Comparison of ENCODE assay signal across 10 mouse cellular contexts in genomic region chr19:56068854-56069253, GRCm38 (mm10).
DNase-seq lines count a peak whose midpoint lies in the region; ATAC-seq and TF ChIP-seq lines count a peak whose summit lies in the region.
"Had no signal": no experiment of that assay in that cellular context is flagged by ENCODE, and none has a peak within 500 bp of the region (broad histone marks: within the 10 kb centered on the region; RNA-seq: fewer than 3 reads in every experiment).

No protein-coding gene starts in this region.

- H3K4me3 ChIP-seq in kidney, embryonic 16.5 days (ENCODE audit: low read length): no peak overlapping the region
- no peak overlapping the region; the same call in 1 of the 2 replicates for H3K4me3 ChIP-seq in kidney, adult 2 months (ENCODE audit: insufficient read depth, low read depth, low read length)
- H3K4me3 ChIP-seq in hindbrain, embryonic 16.5 days (ENCODE audit: low read length): no peak overlapping the region
- H3K4me3 ChIP-seq in forebrain, embryonic 11.5 days (ENCODE audit: low read depth, low read length): no peak overlapping the region

- H3K4me1 ChIP-seq in kidney, embryonic 16.5 days (ENCODE audit: insufficient read depth, low read length): peaks cover 22% of the 10 kb centered on the region
- no peaks in the 10 kb centered on the region for H3K4me1 ChIP-seq in kidney, adult 2 months (ENCODE audit: control insufficient read depth, insufficient read depth, low read length)
- peaks cover 6% of the 10 kb centered on the region; the same call in 1 of the 2 replicates for H3K4me1 ChIP-seq in hindbrain, embryonic 16.5 days (ENCODE audit: control insufficient read depth, insufficient read depth, low read depth, low read length)
- peaks cover 9% of the 10 kb centered on the region for H3K4me1 ChIP-seq in forebrain, embryonic 11.5 days (replicated peaks; ENCODE audit: control insufficient read depth, insufficient read depth, low read length)

- TF ChIP-seq CTCF in kidney, adult 2 months (conservative IDR thresholded peaks at IDR 0.05; ENCODE audit: insufficient read depth, insufficient read length, low read depth, low read length): no peak
- TF ChIP-seq CTCF in brain, embryonic 14.5 days (IDR thresholded peaks at IDR 0.05; ENCODE audit: borderline replicate concordance, extremely low read depth, insufficient read depth, insufficient read length): no peak

- no peak overlapping the region for H3K4me2 ChIP-seq in kidney, embryonic 16.5 days (replicated peaks; ENCODE audit: low read depth, low read length)
- H3K4me2 ChIP-seq in hindbrain, embryonic 16.5 days (ENCODE audit: low read length): peak overlapping the region; percentile 14
- no peak overlapping the region for H3K4me2 ChIP-seq in forebrain, embryonic 11.5 days (ENCODE audit: low read depth, low read length, severe bottlenecking)

- 72% methylated on average over 12 of the region's 12 CpGs for WGBS in kidney, embryonic 16.5 days
- 67% methylated on average over 12 of the region's 12 CpGs for WGBS in kidney, adult 2 months
- 37% methylated on average over 12 of the region's 12 CpGs for WGBS in hindbrain, embryonic 16.5 days
- 78% methylated on average over 12 of the region's 12 CpGs for WGBS in forebrain, embryonic 11.5 days

- H3K9me3 ChIP-seq in kidney, embryonic 16.5 days (ENCODE audit: low read length): no peaks in the 10 kb centered on the region
- no peaks in the 10 kb centered on the region for H3K9me3 ChIP-seq in hindbrain, embryonic 16.5 days (ENCODE audit: control insufficient read depth, low read length)
- no peaks in the 10 kb centered on the region for H3K9me3 ChIP-seq in forebrain, embryonic 11.5 days (ENCODE audit: control insufficient read depth, low read length)

- H3K9ac ChIP-seq in kidney, embryonic 16.5 days (replicated peaks; ENCODE audit: low read length): no peak overlapping the region
- H3K9ac ChIP-seq in hindbrain, embryonic 16.5 days (ENCODE audit: low read depth, low read length): no peak overlapping the region
- H3K9ac ChIP-seq in forebrain, embryonic 11.5 days (ENCODE audit: low read length): no peak overlapping the region

- H3K36me3 ChIP-seq in kidney, embryonic 16.5 days (ENCODE audit: insufficient read depth, low read length): no peaks in the 10 kb centered on the region
- no peaks in the 10 kb centered on the region for H3K36me3 ChIP-seq in kidney, adult 2 months (ENCODE audit: control insufficient read depth, insufficient read depth, low read length)
- H3K36me3 ChIP-seq in hindbrain, embryonic 16.5 days (ENCODE audit: control insufficient read depth, insufficient read depth, low read length): no peaks in the 10 kb centered on the region
- H3K36me3 ChIP-seq in forebrain, embryonic 11.5 days (ENCODE audit: control insufficient read depth, insufficient read depth, low read length): no peaks in the 10 kb centered on the region

- ATAC-seq in kidney, embryonic 16.5 days (ENCODE audit: low FRiP score, low TSS enrichment): no peak
- no peak for ATAC-seq in hindbrain, embryonic 16.5 days
- ATAC-seq in forebrain, embryonic 11.5 days (replicated peaks; ENCODE audit: low FRiP score): no peak
- ATAC-seq: intestine, postnatal 0 days; Patski had no signal

- DNase-seq in kidney, adult 2 months: no peak
- peak; percentile 29 for DNase-seq in brain, embryonic 14.5 days (ENCODE audit: low read depth)
- peak; percentile 47 for DNase-seq in retina, postnatal 1 day
- DNase-seq in left cerebral cortex, adult 9 months (ENCODE audit: low spot score in 2 of 2): no peak
- no peak for DNase-seq in forebrain, embryonic 11.5 days (ENCODE audit: low spot score)
- DNase-seq: lung, postnatal 14 days had no signal

- H3K27ac ChIP-seq in kidney, embryonic 16.5 days (ENCODE audit: low read length): peak overlapping the region; percentile 35; the same call in 1 of the 2 replicates
- H3K27ac ChIP-seq in kidney, adult 2 months (ENCODE audit: insufficient read depth, low read depth, low read length): no peak overlapping the region
- H3K27ac ChIP-seq in hindbrain, embryonic 16.5 days (ENCODE audit: low read depth, low read length): no peak overlapping the region
- H3K27ac ChIP-seq in forebrain, embryonic 11.5 days (ENCODE audit: low read depth, low read length): no peak overlapping the region

- no peak for TF ChIP-seq POLR2A in kidney, adult 2 months (IDR thresholded peaks at IDR 0.05; ENCODE audit: low read depth, low read length)
- TF ChIP-seq POLR2A in brain, embryonic 14.5 days (IDR thresholded peaks at IDR 0.05; ENCODE audit: borderline replicate concordance, extremely low read depth, insufficient read depth, insufficient read length, poor library complexity, severe bottlenecking): no peak

- H3K27me3 ChIP-seq in kidney, embryonic 16.5 days (ENCODE audit: insufficient read depth, low read length): no peaks in the 10 kb centered on the region
- no peaks in the 10 kb centered on the region for H3K27me3 ChIP-seq in kidney, adult 2 months (replicated peaks; ENCODE audit: control insufficient read depth, insufficient read depth, low read length)
- no peaks in the 10 kb centered on the region for H3K27me3 ChIP-seq in hindbrain, embryonic 16.5 days (replicated peaks; ENCODE audit: control insufficient read depth, insufficient read depth, low read length)
- no peaks in the 10 kb centered on the region; the same call in 1 of the 2 replicates for H3K27me3 ChIP-seq in forebrain, embryonic 11.5 days (ENCODE audit: control insufficient read depth, insufficient read depth, low read length)
- H3K27me3 ChIP-seq: Patski had no signal

Comparison
In these comparisons a context has a peak if more than half of its experiments do, and no peak if none do; other contexts are left out.
1. DNase-seq: peak in brain, embryonic 14.5 days (single experiment) and retina, postnatal 1 day (single experiment); none in kidney, adult 2 months (single experiment), left cerebral cortex, adult 9 months (0 of 2) and forebrain, embryonic 11.5 days (single experiment).